ENCODE assay signal across 29 mouse cellular contexts in genomic region chr5:67629440-67629839, GRCm38 (mm10). TPM values are rescaled to one million over a fixed set of nuclear protein-coding genes. Genes with fewer than 3 reads are reported as not detected.
A peak's percentile ranks its signal among the peaks of the same experiment; 100 is the strongest.
DNase-seq lines count a peak whose midpoint lies in the region; ATAC-seq and TF ChIP-seq lines count a peak whose summit lies in the region.
"Had no signal": no experiment of that assay in that cellular context is flagged by ENCODE, and none has a peak within 500 bp of the region (broad histone marks: within the 10 kb centered on the region; RNA-seq: fewer than 3 reads in every experiment).

No protein-coding gene starts in this region.

- no peaks in the 10 kb centered on the region for H3K27me3 ChIP-seq in kidney, embryonic 15.5 days
- H3K27me3 ChIP-seq in lung, embryonic 14.5 days (ENCODE audit: insufficient read depth, low read length): no peaks in the 10 kb centered on the region
- H3K27me3 ChIP-seq in limb, embryonic 10.5 days (ENCODE audit: low read depth, poor library complexity, severe bottlenecking): peaks cover 9% of the 10 kb centered on the region; the same call in 1 of the 2 replicates
- H3K27me3 ChIP-seq: CH12.LX; heart, embryonic 12.5 days; liver, embryonic 15.5 days had no signal

- peak; percentile 86 for DNase-seq in heart, adult 11 months
- DNase-seq in heart, postnatal 36 days: no peak
- DNase-seq in kidney, adult 11 months: no peak
- DNase-seq in lung, embryonic 14.5 days: no peak
- no peak for DNase-seq in lung, adult 18-20 months
- DNase-seq in limb, embryonic 10.5 days (ENCODE audit: low spot score): peak; percentile 28
- DNase-seq in thymus, adult 18-20 months: no peak
- DNase-seq: adrenal gland, adult 8-10 months; cerebellum, adult 2 months; cerebellum, postnatal 14 days; gastrocnemius, adult 2 months; gastrocnemius, postnatal 36 days; heart, adult 2 months; kidney, postnatal 36 days; lung, postnatal 10 days; right cerebral cortex, postnatal 4 days; thymus, adult 2 months; thymus, postnatal 36 days had no signal

- TF ChIP-seq CTCF in lung, embryonic 14.5 days (IDR thresholded peaks at IDR 0.05; ENCODE audit: low read depth): no peak

- WGBS in kidney, embryonic 15.5 days: 44% methylated on average over 7 of the region's 7 CpGs
- WGBS in lung, embryonic 14.5 days: 47% methylated on average over 7 of the region's 7 CpGs
- 85% methylated on average over 7 of the region's 7 CpGs for WGBS in limb, embryonic 10.5 days

- H3K36me3 ChIP-seq in kidney, embryonic 15.5 days: no peaks in the 10 kb centered on the region
- no peaks in the 10 kb centered on the region for H3K36me3 ChIP-seq in lung, embryonic 14.5 days (ENCODE audit: insufficient read depth)
- H3K36me3 ChIP-seq in limb, embryonic 10.5 days: no peaks in the 10 kb centered on the region
- H3K36me3 ChIP-seq: heart, embryonic 12.5 days; limb, embryonic 15.5 days; midbrain, embryonic 15.5 days had no signal

- H3K27ac ChIP-seq in kidney, embryonic 15.5 days: peak overlapping the region; percentile 54
- H3K27ac ChIP-seq in lung, embryonic 14.5 days (ENCODE audit: low read depth): 0 out of 2 replicates have a peak overlapping the region, but pooled peaks have one; percentile 28
- no peak overlapping the region for H3K27ac ChIP-seq in limb, embryonic 10.5 days
- H3K27ac ChIP-seq: gastrocnemius, adult 2 months; heart, adult 2 months; limb, embryonic 15.5 days; liver, embryonic 15.5 days; macrophage; midbrain, embryonic 15.5 days had no signal

- intact Hi-C loops in heart, postnatal 36 days (cut with DNase I): no loop called here

- H3K4me3 ChIP-seq in kidney, embryonic 15.5 days (replicated peaks): no peak overlapping the region
- no peak overlapping the region for H3K4me3 ChIP-seq in lung, embryonic 14.5 days (ENCODE audit: low read depth, low read length)
- H3K4me3 ChIP-seq in limb, embryonic 10.5 days: no peak overlapping the region
- H3K4me3 ChIP-seq: erythroblast, embryonic 14.5 days; gastrocnemius, adult 2 months; heart, adult 2 months; heart, embryonic 12.5 days; limb, embryonic 15.5 days; liver, embryonic 15.5 days; midbrain, embryonic 15.5 days had no signal

- H3K4me1 ChIP-seq in kidney, embryonic 15.5 days: peaks cover 30% of the 10 kb centered on the region
- H3K4me1 ChIP-seq in lung, embryonic 14.5 days (ENCODE audit: insufficient read depth): peaks cover 12% of the 10 kb centered on the region
- peaks cover 14% of the 10 kb centered on the region for H3K4me1 ChIP-seq in limb, embryonic 10.5 days
- H3K4me1 ChIP-seq: limb, embryonic 15.5 days had no signal

- no peaks in the 10 kb centered on the region for H3K9me3 ChIP-seq in kidney, embryonic 15.5 days (replicated peaks)
- no peaks in the 10 kb centered on the region for H3K9me3 ChIP-seq in lung, embryonic 14.5 days (ENCODE audit: low read depth, low read length)
- H3K9me3 ChIP-seq in limb, embryonic 10.5 days (replicated peaks): no peaks in the 10 kb centered on the region
- H3K9me3 ChIP-seq: heart, embryonic 12.5 days; limb, embryonic 15.5 days; liver, embryonic 15.5 days; midbrain, embryonic 15.5 days had no signal

- H3K4me2 ChIP-seq in kidney, embryonic 15.5 days: no peak overlapping the region
- H3K4me2 ChIP-seq in lung, embryonic 14.5 days: no peak overlapping the region
- H3K4me2 ChIP-seq: heart, embryonic 12.5 days; limb, embryonic 15.5 days; liver, embryonic 15.5 days; midbrain, embryonic 15.5 days had no signal

- ATAC-seq in kidney, embryonic 15.5 days (replicated peaks; ENCODE audit: low FRiP score): peak; percentile 83
- ATAC-seq in lung, embryonic 14.5 days (ENCODE audit: insufficient read depth): no peak; the same call in 1 of the 2 replicates
- ATAC-seq: forebrain, embryonic 16.5 days; midbrain, embryonic 15.5 days had no signal

- no peak overlapping the region for H3K9ac ChIP-seq in kidney, embryonic 15.5 days
- no peak overlapping the region for H3K9ac ChIP-seq in lung, embryonic 14.5 days
- H3K9ac ChIP-seq: heart, embryonic 12.5 days; limb, embryonic 15.5 days; liver, embryonic 15.5 days; midbrain, embryonic 15.5 days had no signal

RNA-seq across cellular contexts. Expression of gene Shisa3, which starts 21.8 kb away (rescaled TPM):
- under 1 TPM; 0.80 to 0.81 TPM for total RNA-seq in heart, postnatal 36 days (2021)
- 116 and 119 TPM in 2 replicates for polyA plus RNA-seq in kidney, embryonic 15.5 days (2015; fragmentation: Nextera tagmentation; extraction: Ambion mirVana)
- 4.7 and 5.5 TPM in 2 replicates for polyA plus RNA-seq in lung, embryonic 14.5 days (2014; fragmentation: Nextera tagmentation; extraction: Ambion mirVana)
- polyA plus RNA-seq in limb, embryonic 10.5 days (2016; fragmentation: Nextera tagmentation; extraction: Ambion mirVana): 4.8 and 5.2 TPM in 2 replicates
- total RNA-seq: CH12.LX; megakaryocyte-erythroid progenitor cell, adult 5-6 weeks had no signal
- polyA plus RNA-seq: C2C12; erythroblast, embryonic 14.5 days; macrophage had no signal

Comparison
In these comparisons a context has a peak if more than half of its experiments do, and no peak if none do; other contexts are left out.
1. DNase-seq: peak in heart, adult 11 months (single experiment) and limb, embryonic 10.5 days (single experiment); none in heart, postnatal 36 days (0 of 2), kidney, adult 11 months (single experiment), lung, embryonic 14.5 days (single experiment), lung, adult 18-20 months (0 of 2) and thymus, adult 18-20 months (0 of 2).
2. RNA of gene Shisa3, which starts 21.8 kb away (polyA plus RNA-seq): 116 to 119 TPM in kidney, embryonic 15.5 days; 4.7 to 5.5 TPM in lung, embryonic 14.5 days and 4.8 to 5.2 TPM in limb, embryonic 10.5 days; every median in the first group is over 10 times any median in the second.